Mouse (Mus musculus) limb, embryonic 10.5 days (tissue): ENCODE measurements around the gene Pold2. TPM values are rescaled to one million over a fixed set of nuclear protein-coding genes. Genes with fewer than 3 reads are reported as not detected.
A peak's percentile ranks its signal among the peaks of the same experiment; 100 is the strongest.

ENCODE experiments used
- DNase-seq: peaks from one replicate; pipeline ENCODE4 v3.0.0-alpha.2; 2017; ENCODE audit warnings: low spot score
- H3K27ac ChIP-seq: fragments of 300-500 bp; sonication (generic); 2 replicates; pipeline ENCODE4 v1.5.1; 2016; ENCODE audit warnings: mild to moderate bottlenecking
- H3K27me3 ChIP-seq: fragments of 300-500 bp; sonication (generic); 2 replicates; pipeline ENCODE4 v1.6.1; 2016; ENCODE audit warnings: low read depth, mild to moderate bottlenecking; ENCODE audit not compliant: poor library complexity, severe bottlenecking
- H3K36me3 ChIP-seq: fragments of 300-500 bp; sonication (generic); 2 replicates; pipeline ENCODE4 v1.6.1; 2016; ENCODE audit warnings: mild to moderate bottlenecking, moderate library complexity
- H3K4me1 ChIP-seq: fragments of 300-500 bp; sonication (generic); 2 replicates; pipeline ENCODE4 v1.6.1; 2016
- H3K4me3 ChIP-seq: fragments of 300-500 bp; sonication (generic); 2 replicates; pipeline ENCODE4 v1.5.1; 2016; ENCODE audit warnings: mild to moderate bottlenecking, moderate library complexity
- H3K9me3 ChIP-seq: fragments of 300-500 bp; sonication (generic); replicated peaks from 2 replicates; pipeline ENCODE4 v1.6.1; 2016; ENCODE audit warnings: mild to moderate bottlenecking
- WGBS: fragments of 180-500 bp; shearing (Covaris S2); methylation state at CpG from one replicate; pipeline ENCODE4 v1.1.7; 2016; 5-methylcytosine and 5-hydroxymethylcytosine counted together
- polyA plus RNA-seq: library from polyadenylated mRNA; unstranded; fragments of >200 nt; fragmentation: Nextera tagmentation; extraction: Ambion mirVana; gene quantifications from 2 replicates; pipeline ENCODE4 v1.2.1, GENCODE M21; 2016

Gene Pold2
- polyA plus RNA-seq, 1 experiment from 2014 or later, result 165 TPM

DNA sequence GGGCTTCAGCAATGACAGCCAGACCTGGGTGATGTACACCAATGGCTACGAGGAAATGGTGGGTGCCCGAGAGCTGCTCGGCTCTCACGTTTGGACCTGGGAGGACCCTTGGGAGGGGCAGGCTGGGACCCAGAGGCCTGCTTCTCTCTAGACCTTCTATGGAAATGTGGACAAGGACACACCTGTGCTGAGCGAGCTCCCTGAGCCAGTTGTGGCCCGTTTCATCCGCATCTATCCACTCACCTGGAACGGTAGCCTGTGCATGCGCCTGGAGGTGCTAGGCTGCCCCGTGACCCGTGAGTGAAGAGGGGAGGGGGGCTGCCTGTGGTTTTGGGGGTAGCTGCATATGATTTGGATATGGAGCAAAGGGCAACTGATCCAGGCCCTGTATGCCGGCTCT is 9.8 kb downstream of the Pold2 start:
- Histone ChIP-seq H3K4me1 (peaks cover 9% of the 10 kb centered on the region), H3K27me3 (peaks cover 11% of the 10 kb centered on the region), H3K9me3 (no peaks in the 10 kb centered on the region), H3K27ac (no peak overlapping the region), H3K36me3 (peaks cover 71% of the 10 kb centered on the region), H3K4me3 (no peak overlapping the region)
- DNase-seq, result no peak
- WGBS, result 93% methylated on average over 12 of the region's 12 CpGs

DNA sequence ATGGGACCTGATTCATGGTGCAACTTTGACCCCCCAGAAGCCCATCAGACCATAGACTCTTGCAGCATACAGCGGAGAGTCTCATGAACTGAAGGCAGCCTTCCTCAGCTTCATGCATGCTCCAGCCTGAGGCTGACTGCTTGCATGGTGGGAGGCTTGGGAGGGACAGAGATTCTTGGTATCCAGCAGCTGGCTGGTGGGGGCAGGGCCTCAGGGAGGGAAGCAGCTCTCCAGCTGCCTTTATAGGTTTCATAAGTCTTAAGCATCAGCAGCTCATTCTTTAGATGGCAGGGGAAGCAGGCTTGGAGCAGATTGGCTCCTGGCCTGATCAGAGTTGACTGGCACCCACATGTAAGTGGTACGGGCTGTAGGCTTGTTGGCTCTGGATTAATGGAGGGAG is 10.9 kb downstream of the Pold2 start:
- no peak for DNase-seq
- Histone ChIP-seq H3K27ac (no peak overlapping the region), H3K36me3 (peaks cover 59% of the 10 kb centered on the region), H3K4me1 (peaks cover 21% of the 10 kb centered on the region), H3K4me3 (no peak overlapping the region), H3K9me3 (no peaks in the 10 kb centered on the region), H3K27me3 (peaks cover 22% of the 10 kb centered on the region)
- 92% methylated on average over 2 of the region's 2 CpGs for WGBS

GRCm38 (mm10) chr11:5862394-5863105 is 15.5 kb downstream of the Pold2 start:
- H3K4me1 ChIP-seq, result peaks cover 31% of the 10 kb centered on the region
- peaks cover 14% of the 10 kb centered on the region for H3K36me3 ChIP-seq
- H3K27ac ChIP-seq, result peak overlapping the region; percentile 81
- no peaks in the 10 kb centered on the region for H3K9me3 ChIP-seq
- H3K4me3 ChIP-seq, result peak overlapping the region; percentile 53
- no peak for DNase-seq
- 16% methylated on average over 15 of the region's 15 CpGs for WGBS
- H3K27me3 ChIP-seq, result peaks cover 52% of the 10 kb centered on the region

- H3K4me1 ChIP-seq, result peaks cover 24% of the 10 kb centered on the region
- H3K4me3 ChIP-seq, result peak within 1 kb of the TSS; percentile 53
- peaks cover 52% of the 10 kb centered on the region for H3K27me3 ChIP-seq
- no peaks in the 10 kb centered on the region for H3K9me3 ChIP-seq
- peak; percentile 68 for DNase-seq
- H3K36me3 ChIP-seq, result peaks cover 11% of the 10 kb centered on the region
- peak within 1 kb of the TSS; percentile 81 for H3K27ac ChIP-seq
- WGBS, result 2% methylated on average over 59 of the region's 59 CpGs
Measured at GRCm38 (mm10) chr11:5861678-5862393, 16.3 kb downstream of the Pold2 start, which contains the start of gene Aebp1. TSS of gene Aebp1 (plus strand) at chr11:5861947.

DNA sequence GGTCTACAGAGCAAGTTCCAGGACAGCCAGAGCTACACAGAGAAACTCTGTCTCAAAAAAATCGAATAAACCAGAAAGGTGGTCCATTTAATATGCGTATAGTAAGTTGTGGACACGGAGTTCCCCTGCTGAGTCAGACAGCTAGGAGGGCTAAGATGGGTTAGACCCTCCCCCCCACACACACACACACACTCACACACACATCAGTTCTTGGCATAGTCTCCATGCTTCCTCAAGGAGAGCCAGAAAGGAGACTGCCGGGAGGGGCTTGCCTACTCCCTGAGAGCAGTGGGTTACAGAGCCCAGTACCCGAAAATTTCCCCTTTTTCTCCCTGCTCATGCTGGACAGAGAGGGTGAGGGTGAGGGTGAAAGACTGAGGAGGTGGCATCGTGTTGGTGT is 17.5 kb downstream of the Pold2 start:
- 76% methylated on average over 6 of the region's 6 CpGs for WGBS
- no peak for DNase-seq
- H3K27me3 ChIP-seq, result peaks cover 52% of the 10 kb centered on the region

GRCm38 (mm10) chr11:5859883-5860550 is 18.1 kb downstream of the Pold2 start:
- 85% methylated on average over 13 of the region's 13 CpGs for WGBS
- H3K4me1 ChIP-seq, result peaks cover 31% of the 10 kb centered on the region
- H3K27me3 ChIP-seq, result peaks cover 52% of the 10 kb centered on the region

More for the DNA sequence above, 17.5 kb downstream of the Pold2 start:
- H3K27ac ChIP-seq, result no peak overlapping the region
- H3K9me3 ChIP-seq, result no peaks in the 10 kb centered on the region
- H3K4me1 ChIP-seq, result peaks cover 29% of the 10 kb centered on the region
- peaks cover 6% of the 10 kb centered on the region for H3K36me3 ChIP-seq
- no peak overlapping the region for H3K4me3 ChIP-seq

GRCm38 (mm10) chr11:5858723-5859122 is 19.4 kb downstream of the Pold2 start:
- no peaks in the 10 kb centered on the region for H3K36me3 ChIP-seq
- peaks cover 31% of the 10 kb centered on the region for H3K4me1 ChIP-seq
- no peaks in the 10 kb centered on the region for H3K9me3 ChIP-seq
- H3K27me3 ChIP-seq, result peaks cover 46% of the 10 kb centered on the region
- H3K27ac ChIP-seq, result no peak overlapping the region
- no peak overlapping the region for H3K4me3 ChIP-seq
- no peak for DNase-seq
- 83% methylated on average over 1 of the region's 1 CpGs for WGBS

More at GRCm38 (mm10) chr11:5859883-5860550, 18.1 kb downstream of the Pold2 start:
- Histone ChIP-seq H3K27ac (no peak overlapping the region; the same call in 1 of the 2 replicates), H3K36me3 (peaks cover 4% of the 10 kb centered on the region), H3K9me3 (no peaks in the 10 kb centered on the region), H3K4me3 (no peak overlapping the region)
- no peak for DNase-seq

DNA sequence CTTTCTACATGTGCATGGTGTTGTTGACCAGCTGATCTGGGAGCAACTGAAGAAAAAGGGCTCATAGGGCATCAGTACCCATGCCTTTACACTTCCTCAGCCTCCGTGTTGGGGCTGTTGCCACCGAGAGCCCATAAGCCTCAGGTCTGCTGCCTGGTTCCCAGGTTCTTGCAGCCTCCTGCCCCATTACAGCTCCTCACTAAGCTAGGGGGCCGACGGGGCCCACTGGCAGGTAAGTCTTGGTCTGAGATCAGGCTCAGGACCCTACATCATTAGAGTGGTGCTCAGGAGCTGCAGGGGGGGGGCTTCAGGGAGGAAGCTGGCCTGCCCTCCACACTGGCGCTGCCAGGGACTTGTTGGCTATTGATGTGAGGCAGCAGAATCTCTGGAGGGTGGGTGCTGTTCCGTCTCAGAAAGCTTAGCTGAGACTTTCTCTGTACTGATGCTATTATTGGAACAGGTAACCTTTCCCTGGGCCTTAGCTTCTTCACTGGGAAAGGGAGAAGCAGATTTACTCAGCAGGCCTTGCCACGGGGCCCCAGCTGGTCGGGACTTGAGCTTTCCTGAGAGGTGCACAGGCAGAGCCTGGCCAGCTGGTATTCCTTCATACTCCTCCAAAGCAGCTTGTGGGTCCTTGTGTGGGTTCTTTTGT is 21.5 kb downstream of the Pold2 start:
- Histone ChIP-seq H3K4me1 (peaks cover 16% of the 10 kb centered on the region), H3K9me3 (no peaks in the 10 kb centered on the region), H3K27me3 (peaks cover 25% of the 10 kb centered on the region), H3K4me3 (no peak overlapping the region), H3K36me3 (no peaks in the 10 kb centered on the region), H3K27ac (no peak overlapping the region)
- DNase-seq, result no peak
- 81% methylated on average over 8 of the region's 8 CpGs for WGBS

- peaks cover 18% of the 10 kb centered on the region for H3K27me3 ChIP-seq
- peak overlapping the region; percentile 3; the same call in 1 of the 2 replicates for H3K27ac ChIP-seq
- 50% methylated on average over 7 of the region's 7 CpGs for WGBS
- H3K36me3 ChIP-seq, result no peaks in the 10 kb centered on the region
- H3K9me3 ChIP-seq, result no peaks in the 10 kb centered on the region
- DNase-seq, result no peak
- no peak overlapping the region for H3K4me3 ChIP-seq
- peaks cover 11% of the 10 kb centered on the region for H3K4me1 ChIP-seq
Measured at GRCm38 (mm10) chr11:5855902-5856301, 22.2 kb downstream of the Pold2 start.

GRCm38 (mm10) chr11:5855481-5855880 is 22.6 kb downstream of the Pold2 start:
- H3K27me3 ChIP-seq, result peaks cover 13% of the 10 kb centered on the region
- no peak overlapping the region for H3K27ac ChIP-seq
- DNase-seq, result no peak
- H3K4me3 ChIP-seq, result no peak overlapping the region
- H3K9me3 ChIP-seq, result no peaks in the 10 kb centered on the region
- H3K4me1 ChIP-seq, result peaks cover 11% of the 10 kb centered on the region
- no peaks in the 10 kb centered on the region for H3K36me3 ChIP-seq

- Histone ChIP-seq H3K9me3 (no peaks in the 10 kb centered on the region), H3K27me3 (no peaks in the 10 kb centered on the region), H3K27ac (no peak overlapping the region), H3K36me3 (no peaks in the 10 kb centered on the region), H3K4me1 (peaks cover 11% of the 10 kb centered on the region), H3K4me3 (no peak overlapping the region)
- 61% methylated on average over 1 of the region's 1 CpGs for WGBS
- no peak for DNase-seq
Measured at GRCm38 (mm10) chr11:5852314-5852713, 25.8 kb downstream of the Pold2 start.

DNA sequence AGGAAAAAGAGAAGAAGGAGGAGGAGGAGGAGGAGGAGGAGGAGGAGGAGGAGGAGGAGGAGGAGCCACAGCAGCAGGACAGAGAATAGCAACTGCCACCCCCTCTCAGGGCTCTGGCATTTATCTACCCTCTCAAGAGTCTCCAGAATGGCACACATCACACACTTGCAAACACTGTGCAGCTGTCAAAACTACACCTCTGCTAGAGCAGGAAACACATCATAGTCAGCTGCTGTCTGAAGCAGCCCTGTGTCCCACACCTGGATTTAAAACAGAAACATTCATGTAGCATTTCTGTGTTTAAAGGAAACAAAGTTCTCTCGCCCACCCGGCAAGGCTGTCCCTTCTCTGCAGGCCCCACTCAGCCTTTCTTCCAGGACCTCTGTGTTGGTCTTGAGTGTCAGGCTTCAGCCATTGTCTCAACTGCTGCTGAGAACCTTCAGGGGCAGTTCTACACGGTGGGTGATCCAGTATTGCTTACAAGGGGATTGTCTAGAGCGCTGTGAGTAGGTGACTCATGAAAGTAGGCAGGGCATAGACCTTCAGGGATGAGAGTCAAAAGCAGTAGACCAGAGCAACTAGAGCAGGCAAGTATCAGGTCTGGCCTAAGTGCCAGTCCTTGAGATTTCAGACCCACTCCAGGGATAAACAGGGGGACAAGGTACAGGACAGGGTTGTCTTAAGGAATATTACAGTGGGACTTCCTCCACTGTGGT is 26.9 kb downstream of the Pold2 start:
- Histone ChIP-seq H3K4me3 (no peak overlapping the region), H3K27ac (no peak overlapping the region), H3K27me3 (no peaks in the 10 kb centered on the region), H3K36me3 (no peaks in the 10 kb centered on the region), H3K4me1 (peaks cover 10% of the 10 kb centered on the region), H3K9me3 (no peaks in the 10 kb centered on the region)
- 82% methylated on average over 4 of the region's 4 CpGs for WGBS
- no peak for DNase-seq
